Mouse (Mus musculus) heart, adult 9 months (tissue): ENCODE measurements around the gene Hnf1b.

ENCODE experiments used
- DNase-seq, 2 experiments: peaks; one replicate each; pipeline ENCODE4 v3.0.0; 2022; ENCODE audit warnings: low spot score in 2 of 2

Hnf1b gene

DNA sequence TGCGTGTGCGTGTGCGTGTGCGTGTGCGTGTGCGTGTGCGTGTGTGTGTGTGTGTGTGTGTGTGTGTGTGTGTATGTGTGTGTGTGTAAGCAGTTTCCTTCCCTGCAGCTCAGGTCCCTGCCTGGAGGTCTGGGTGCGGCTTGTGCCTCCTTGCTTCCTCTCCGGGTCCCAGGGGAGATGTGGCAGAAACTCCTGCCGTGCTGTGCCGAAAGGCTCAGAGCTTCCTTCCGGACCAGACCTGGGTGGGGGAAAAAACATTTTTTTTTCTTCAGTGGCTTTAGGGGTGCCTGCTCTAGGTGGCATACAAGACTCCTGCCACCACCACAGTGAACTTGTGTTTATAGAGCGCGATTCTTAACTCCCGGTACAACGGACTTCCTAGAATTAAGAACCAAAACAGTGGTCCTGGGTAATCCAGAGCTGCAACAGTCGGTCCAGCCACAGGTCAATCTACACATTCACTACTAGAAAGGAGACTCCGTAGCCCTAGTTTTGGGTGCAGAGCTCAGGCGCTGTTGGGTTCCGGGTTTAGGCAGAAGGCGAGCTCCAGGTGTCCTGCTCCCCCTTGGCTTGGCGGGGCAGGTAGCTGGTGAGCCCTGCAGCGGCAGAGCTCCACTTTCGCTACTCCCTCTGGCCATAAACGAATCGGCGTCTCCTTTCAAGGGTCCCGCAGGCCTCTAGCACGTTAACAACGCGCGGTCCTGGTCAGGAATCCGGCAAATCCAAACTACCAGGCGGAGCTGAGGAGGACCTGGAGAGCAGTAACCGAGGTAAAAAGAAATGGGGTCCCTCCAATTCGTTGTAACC, at the start of gene Hnf1b:
Hnf1b (plus strand) TSS at position 535 of the 807 bp plus-strand sequence.
- DNase-seq, result no peak

DNA sequence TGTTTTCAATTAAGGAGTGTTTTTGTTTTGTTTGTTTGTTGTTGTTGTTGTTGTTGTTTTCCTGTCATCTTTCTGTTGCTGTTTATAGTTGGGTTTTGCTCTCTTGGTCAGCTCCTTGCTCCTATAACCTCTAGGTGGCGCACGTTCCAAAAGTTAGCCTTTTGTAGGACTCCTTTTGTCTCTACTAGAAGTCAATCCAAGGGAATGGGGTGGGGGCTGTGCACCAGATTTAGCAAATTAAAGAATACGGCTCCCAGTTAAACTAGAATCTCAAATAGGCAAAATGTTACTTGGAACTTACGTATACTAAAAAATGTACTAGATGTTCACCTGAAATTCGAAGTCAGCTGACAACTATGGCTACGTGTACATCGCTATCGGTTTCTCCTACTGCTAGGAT, 47.7 kb upstream of the Hnf1b start:
- DNase-seq, result no peak

GRCm38 (mm10) chr11:83802581-83802980, 47.3 kb upstream of the Hnf1b start:
- no peak for DNase-seq

DNA sequence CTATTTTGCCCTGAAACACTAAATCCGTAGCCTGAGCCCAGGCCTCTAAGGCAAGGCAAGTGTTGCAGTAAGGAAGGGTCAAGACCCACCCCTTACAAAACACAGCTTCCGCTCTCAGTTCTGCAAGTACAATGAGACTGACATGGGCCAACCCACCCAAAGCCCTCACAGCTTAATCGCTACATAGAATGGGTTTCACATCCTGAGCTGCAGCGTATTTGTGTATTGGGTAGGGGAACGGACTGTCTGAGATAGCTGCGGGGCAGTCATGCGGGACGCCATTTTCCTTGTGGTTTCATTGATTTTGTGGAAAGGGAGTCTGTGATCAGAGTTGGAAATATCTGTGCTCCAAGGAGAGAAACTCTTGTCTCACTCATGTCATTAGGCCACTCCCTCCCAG, 39.4 kb upstream of the Hnf1b start:
- no peak for DNase-seq

GRCm38 (mm10) chr11:83815191-83815590, 34.7 kb upstream of the Hnf1b start:
- no peak for DNase-seq

GRCm38 (mm10) chr11:83815628-83816027, 34.2 kb upstream of the Hnf1b start:
- DNase-seq, result peak in 1 of 2 experiments; percentile 6

DNA sequence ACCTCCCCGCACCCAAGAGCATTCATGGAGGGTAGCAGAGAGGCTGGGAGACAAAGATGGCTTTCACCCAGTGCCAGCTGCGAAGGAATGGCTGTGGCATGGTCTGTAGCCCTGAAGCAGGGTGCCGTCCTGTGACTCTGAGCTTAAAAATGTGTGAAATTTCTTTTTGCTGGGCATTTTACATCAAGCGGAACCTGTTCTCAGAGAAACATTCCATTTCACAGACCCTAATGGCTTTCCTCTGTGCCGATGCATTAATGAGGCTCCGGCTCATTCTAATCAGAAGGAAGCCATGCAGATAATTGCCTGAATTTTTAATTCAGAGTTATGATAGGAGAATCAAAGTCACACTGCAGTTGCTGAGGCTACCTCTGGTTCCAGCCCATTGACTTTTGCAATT, 32.8 kb upstream of the Hnf1b start:
- DNase-seq, result no peak

- DNase-seq, result no peak
Observed at GRCm38 (mm10) chr11:83817994-83818393, 31.9 kb upstream of the Hnf1b start.

GRCm38 (mm10) chr11:83818591-83819127, 31.2 kb upstream of the Hnf1b start:
- DNase-seq, result no peak

DNA sequence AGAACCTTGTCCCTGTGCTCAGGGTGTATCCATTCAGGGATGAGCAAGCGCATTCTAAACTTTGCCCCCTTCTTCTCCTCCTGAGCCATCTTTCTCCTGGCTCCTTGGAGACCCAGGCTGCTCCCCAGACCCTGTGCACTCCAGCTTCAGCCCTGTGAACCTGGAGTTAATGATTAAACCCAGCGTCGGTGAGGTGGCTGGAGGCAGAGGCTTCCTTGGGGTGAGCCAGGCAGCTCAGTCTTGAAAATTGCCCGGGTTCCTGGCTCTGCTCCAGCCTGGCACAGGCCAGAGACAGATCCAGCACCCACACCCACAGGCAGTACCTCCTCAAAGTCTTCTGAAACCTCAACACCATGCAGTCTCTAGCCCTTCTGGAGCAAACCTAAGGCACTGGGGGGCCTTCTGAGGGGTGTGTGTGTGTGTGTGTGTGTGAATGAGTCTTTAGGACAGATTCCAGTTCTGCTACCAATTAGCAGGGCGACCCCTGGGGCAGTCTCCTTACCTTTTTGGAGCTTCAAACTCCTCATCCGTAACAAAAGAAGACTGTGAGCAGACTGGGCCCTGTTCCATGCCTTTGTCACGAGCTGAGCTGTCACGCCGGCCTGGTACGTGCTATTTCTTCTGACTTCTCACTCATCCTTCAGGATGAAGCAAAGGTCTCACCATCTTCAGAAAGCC, 29.9 kb upstream of the Hnf1b start:
- no peak for DNase-seq

DNA sequence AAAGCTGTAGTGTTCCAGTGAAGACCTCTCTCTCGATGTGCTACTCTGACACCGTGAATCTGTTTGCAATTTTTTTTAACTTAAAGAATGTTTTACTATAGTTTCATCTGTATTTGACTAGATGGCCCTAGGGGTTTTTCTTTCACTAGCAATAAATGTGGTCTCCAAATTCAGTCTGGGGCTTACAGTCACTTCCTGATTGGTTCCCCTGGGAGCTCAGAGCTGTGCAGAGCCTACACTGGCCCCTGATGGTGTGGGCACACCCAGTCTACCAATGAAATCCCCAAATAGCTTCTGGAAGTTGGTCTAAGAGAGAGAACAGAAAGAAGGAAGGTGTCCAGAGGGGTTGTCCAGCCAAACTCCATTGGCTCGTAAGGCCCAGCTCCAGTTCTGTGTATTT, 23.7 kb upstream of the Hnf1b start:
- DNase-seq, result no peak

DNA sequence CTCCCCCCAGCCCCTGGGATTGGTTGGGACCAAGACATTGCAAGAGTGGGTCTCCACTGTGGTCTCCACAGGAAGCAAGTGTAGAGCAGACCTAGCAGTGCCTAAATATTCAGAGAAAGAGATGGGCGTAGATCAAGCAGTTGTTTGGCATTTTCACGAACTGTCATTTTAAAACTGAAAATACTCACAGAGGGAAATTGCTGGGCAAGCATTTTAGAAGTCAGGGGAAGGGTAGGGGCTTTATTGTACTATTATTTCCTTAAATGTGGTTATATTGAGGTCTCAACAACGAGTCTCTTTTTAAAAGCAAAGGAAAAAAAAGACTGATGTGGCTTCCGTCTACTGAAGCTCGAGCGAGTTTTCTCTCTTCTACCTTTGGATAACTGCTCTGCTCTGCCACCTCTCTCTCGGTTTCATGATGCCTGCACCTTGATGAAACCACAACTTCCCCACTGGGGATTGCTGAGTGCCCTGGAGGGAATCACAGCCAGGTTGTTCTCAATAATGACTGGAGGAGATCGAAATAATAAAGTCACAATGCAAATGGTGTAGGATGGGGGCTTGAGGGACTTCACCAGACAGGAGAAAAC, 21.2 kb upstream of the Hnf1b start:
- DNase-seq, result no peak

- DNase-seq, result no peak
Observed at GRCm38 (mm10) chr11:83832389-83832788, 17.5 kb upstream of the Hnf1b start.

- DNase-seq, result no peak
Observed at GRCm38 (mm10) chr11:83833517-83833916, 16.3 kb upstream of the Hnf1b start.

GRCm38 (mm10) chr11:83833959-83834496, 15.8 kb upstream of the Hnf1b start:
- peak in 1 of 2 experiments; percentile 20 for DNase-seq

GRCm38 (mm10) chr11:83839451-83839850, 10.4 kb upstream of the Hnf1b start:
- no peak for DNase-seq

GRCm38 (mm10) chr11:83843534-83843933, 6.3 kb upstream of the Hnf1b start:
- no peak for DNase-seq

- DNase-seq, result no peak
Observed at GRCm38 (mm10) chr11:83850586-83851272, 866 bp downstream of the Hnf1b start.

GRCm38 (mm10) chr11:83851273-83852015, 1.6 kb downstream of the Hnf1b start:
- DNase-seq, result no peak

- no peak for DNase-seq
Observed at GRCm38 (mm10) chr11:83852016-83852355, 2.1 kb downstream of the Hnf1b start.
